In the genomic region with DNA sequence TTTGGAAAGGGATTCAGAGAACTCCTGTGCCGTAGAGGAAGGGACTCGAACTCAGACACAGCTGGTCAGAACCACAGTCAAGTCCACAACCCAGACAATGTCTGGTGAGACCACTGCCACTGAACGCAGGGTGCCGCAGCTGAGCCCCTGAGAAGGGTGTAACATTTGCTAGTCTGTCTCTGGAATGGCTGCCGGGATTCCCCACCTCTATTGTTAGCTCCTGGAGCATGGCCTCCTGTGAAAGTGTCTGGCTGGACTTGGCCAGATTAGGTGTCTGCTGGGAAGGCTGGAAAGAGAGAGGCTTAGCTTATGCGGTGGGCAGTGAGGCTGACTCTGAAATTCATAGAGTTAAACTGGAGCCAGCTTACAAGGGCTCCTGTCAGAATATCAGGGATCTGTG, we compare ENCODE assay signal across 21 mouse cellular contexts. TPM values are rescaled to one million over a fixed set of nuclear protein-coding genes. Genes with fewer than 3 reads are reported as not detected.
DNase-seq lines count a peak whose midpoint lies in the region; ATAC-seq and TF ChIP-seq lines count a peak whose summit lies in the region.
"Had no signal": no experiment of that assay in that cellular context is flagged by ENCODE, and none has a peak within 500 bp of the region (broad histone marks: within the 10 kb centered on the region; RNA-seq: fewer than 3 reads in every experiment).

No protein-coding gene starts in this region.

- H3K27me3 ChIP-seq in heart, embryonic 12.5 days (replicated peaks): no peaks in the 10 kb centered on the region
- H3K27me3 ChIP-seq in heart, postnatal 0 days (ENCODE audit: control insufficient read depth, insufficient read depth, low read length): no peaks in the 10 kb centered on the region
- H3K27me3 ChIP-seq: embryonic facial prominence, embryonic 12.5 days had no signal

- ATAC-seq in heart, embryonic 12.5 days (ENCODE audit: insufficient number of reproducible peaks, low FRiP score): no peak
- ATAC-seq in heart, postnatal 0 days (ENCODE audit: insufficient read depth, low read depth): peak; percentile 62
- no peak for ATAC-seq in megakaryocyte progenitor cell, adult 5-6 weeks (replicated peaks; ENCODE audit: poor library complexity)
- ATAC-seq: activated CD4-positive, CD25-positive, alpha-beta regulatory T cell, adult 4 months; forebrain, embryonic 16.5 days; hindbrain, postnatal 0 days; Patski had no signal

- H3K27ac ChIP-seq in heart, embryonic 12.5 days (ENCODE audit: poor library complexity, severe bottlenecking): peak overlapping the region; percentile 73
- peak overlapping the region; percentile 82 for H3K27ac ChIP-seq in heart, postnatal 0 days (ENCODE audit: low read depth)
- H3K27ac ChIP-seq: embryonic facial prominence, embryonic 12.5 days; forebrain, embryonic 12.5 days; hindbrain, embryonic 13.5 days; hindbrain, postnatal 0 days had no signal

- no peak overlapping the region for H3K4me3 ChIP-seq in heart, embryonic 12.5 days
- no peak overlapping the region for H3K4me3 ChIP-seq in heart, postnatal 0 days (ENCODE audit: low read depth, low read length)
- H3K4me3 ChIP-seq: embryonic facial prominence, embryonic 12.5 days; forebrain, embryonic 12.5 days; hindbrain, embryonic 13.5 days had no signal

- DNase-seq in heart, adult 11 months: peak; percentile 93
- no peak for DNase-seq in heart, postnatal 14 days
- DNase-seq in heart, adult 8-10 months (ENCODE audit: low spot score): no peak
- peak; percentile 46 for DNase-seq in heart, postnatal 0 days (ENCODE audit: low spot score)
- DNase-seq in urinary bladder, postnatal 14 days (ENCODE audit: low spot score): no peak
- DNase-seq: adrenal gland, postnatal 14 days; cerebellum, adult 11-12 months; cerebellum, postnatal 10 days; embryo, embryonic 11 days; gastrocnemius, postnatal 10 days; kidney, adult 11 months; kidney, adult 9 months had no signal

- no peaks in the 10 kb centered on the region for H3K36me3 ChIP-seq in heart, embryonic 12.5 days
- no peaks in the 10 kb centered on the region for H3K36me3 ChIP-seq in heart, postnatal 0 days (replicated peaks; ENCODE audit: control insufficient read depth, insufficient read depth, low read length)
- H3K36me3 ChIP-seq: embryonic facial prominence, embryonic 12.5 days; forebrain, embryonic 12.5 days; hindbrain, embryonic 13.5 days had no signal

- peak; percentile 16; the same call in 1 of the 2 replicates for TF ChIP-seq CTCF in heart, postnatal 0 days (IDR thresholded peaks at IDR 0.05; ENCODE audit: low read depth)

- TF ChIP-seq EP300 in heart, postnatal 0 days (IDR thresholded peaks at IDR 0.05; ENCODE audit: low read depth): no peak

- H3K4me1 ChIP-seq in heart, embryonic 12.5 days (replicated peaks): peaks cover 21% of the 10 kb centered on the region
- H3K4me1 ChIP-seq in heart, postnatal 0 days (ENCODE audit: control insufficient read depth, insufficient read depth): peaks cover 26% of the 10 kb centered on the region
- H3K4me1 ChIP-seq: embryonic facial prominence, embryonic 12.5 days; forebrain, embryonic 12.5 days had no signal

- intact Hi-C loops in heart, postnatal 14 days (cut with DNase I): no loop called here

- 0 out of 2 replicates have a peak, but pooled peaks cover 4% of the 10 kb centered on the region for H3K9me3 ChIP-seq in heart, embryonic 12.5 days (replicated peaks)
- H3K9me3 ChIP-seq in heart, postnatal 0 days (replicated peaks; ENCODE audit: control insufficient read depth, low read length): no peaks in the 10 kb centered on the region
- H3K9me3 ChIP-seq: embryonic facial prominence, embryonic 12.5 days; forebrain, embryonic 12.5 days; hindbrain, embryonic 13.5 days had no signal

- no peak overlapping the region for H3K9ac ChIP-seq in heart, embryonic 12.5 days
- H3K9ac ChIP-seq in heart, postnatal 0 days (replicated peaks; ENCODE audit: low read depth, low read length): no peak overlapping the region
- H3K9ac ChIP-seq: embryonic facial prominence, embryonic 12.5 days; forebrain, embryonic 12.5 days; hindbrain, embryonic 13.5 days had no signal

- 44% methylated on average over 6 of the region's 6 CpGs for WGBS in heart, embryonic 12.5 days
- WGBS in heart, postnatal 0 days: 32% methylated on average over 6 of the region's 6 CpGs

- H3K4me2 ChIP-seq in heart, embryonic 12.5 days: 0 out of 2 replicates have a peak overlapping the region, but pooled peaks have one; percentile 2
- no peak overlapping the region for H3K4me2 ChIP-seq in heart, postnatal 0 days (ENCODE audit: low read depth, low read length)
- H3K4me2 ChIP-seq: embryonic facial prominence, embryonic 12.5 days; forebrain, embryonic 12.5 days; hindbrain, embryonic 13.5 days had no signal

RNA-seq across cellular contexts. Expression of gene Slc4a3, which starts 24.3 kb away (rescaled TPM):
- 100 to 1,000 TPM; 172 to 178 TPM for total RNA-seq in heart, postnatal 14 days (2021)
- 32.6 and 35.7 TPM in 2 replicates for polyA plus RNA-seq in heart, embryonic 12.5 days (2016; fragmentation: Nextera tagmentation; extraction: Ambion mirVana)
- total RNA-seq in heart, adult 8-10 months (2022): 100 to 1,000 TPM; 221 to 344 (median 267) TPM
- total RNA-seq in heart, postnatal 0 days (2014; rRNA removed; ENCODE audit: low replicate concordance): 114 and 136 TPM in 2 replicates
- 44.7 and 49.9 TPM in 2 replicates for polyA plus RNA-seq in heart, postnatal 0 days (2015; fragmentation: Nextera tagmentation; extraction: Ambion mirVana)
- 0.05 TPM in 1 of 2 replicates, not detected in the other for total RNA-seq in megakaryocyte progenitor cell, adult 5-6 weeks (2015)
- 0.03 and 0.04 TPM in 2 replicates for total RNA-seq in megakaryocyte progenitor cell, adult 5-6 weeks (2017)

RNA-seq across cellular contexts. Expression of gene Stk11ip, which starts 49.1 kb away (rescaled TPM):
- total RNA-seq in heart, postnatal 14 days (2021): 10 to 100 TPM; 10.3 to 13.9 TPM
- 20.5 and 20.9 TPM in 2 replicates for polyA plus RNA-seq in heart, embryonic 12.5 days (2016; fragmentation: Nextera tagmentation; extraction: Ambion mirVana)
- 10 to 100 TPM in 3 of 4 experiments, 1 to 10 TPM in 1; 8.3 to 10.4 (median 10.3) TPM for total RNA-seq in heart, adult 8-10 months (2022)
- 16.4 and 18.4 TPM in 2 replicates for total RNA-seq in heart, postnatal 0 days (2014; rRNA removed; ENCODE audit: low replicate concordance)
- polyA plus RNA-seq in heart, postnatal 0 days (2015; fragmentation: Nextera tagmentation; extraction: Ambion mirVana): 7.3 and 8.3 TPM in 2 replicates
- total RNA-seq in megakaryocyte progenitor cell, adult 5-6 weeks (2015): 7.9 and 9.6 TPM in 2 replicates
- total RNA-seq in megakaryocyte progenitor cell, adult 5-6 weeks (2017): 11.3 and 24.0 TPM in 2 replicates

Comparison
In these comparisons a context has a peak if more than half of its experiments do, and no peak if none do; other contexts are left out.
1. DNase-seq: peak in heart, adult 11 months (single experiment) and heart, postnatal 0 days (single experiment); none in heart, postnatal 14 days (0 of 2), heart, adult 8-10 months (single experiment) and urinary bladder, postnatal 14 days (single experiment).
2. RNA of gene Slc4a3, which starts 24.3 kb away (total RNA-seq): 221 to 344 TPM in heart, adult 8-10 months, 172 to 178 TPM in heart, postnatal 14 days and 114 to 136 TPM in heart, postnatal 0 days; 0.03 to 0.05 TPM in megakaryocyte progenitor cell, adult 5-6 weeks; every median in the first group is over 100 times any median in the second.